Mouse (Mus musculus): ENCODE data around the gene Surf4. TPM values are rescaled to one million over a fixed set of nuclear protein-coding genes. Genes with fewer than 3 reads are reported as not detected.
"Not testable (repeated sequence)": the region's sequence is repeated elsewhere in the genome, so short reads cannot be mapped to it uniquely, and the experiment has no call there.

Surf4 gene
- polyA plus RNA-seq, 2 experiments from 2014 or later = 75.1 to 87.6 TPM

DNA sequence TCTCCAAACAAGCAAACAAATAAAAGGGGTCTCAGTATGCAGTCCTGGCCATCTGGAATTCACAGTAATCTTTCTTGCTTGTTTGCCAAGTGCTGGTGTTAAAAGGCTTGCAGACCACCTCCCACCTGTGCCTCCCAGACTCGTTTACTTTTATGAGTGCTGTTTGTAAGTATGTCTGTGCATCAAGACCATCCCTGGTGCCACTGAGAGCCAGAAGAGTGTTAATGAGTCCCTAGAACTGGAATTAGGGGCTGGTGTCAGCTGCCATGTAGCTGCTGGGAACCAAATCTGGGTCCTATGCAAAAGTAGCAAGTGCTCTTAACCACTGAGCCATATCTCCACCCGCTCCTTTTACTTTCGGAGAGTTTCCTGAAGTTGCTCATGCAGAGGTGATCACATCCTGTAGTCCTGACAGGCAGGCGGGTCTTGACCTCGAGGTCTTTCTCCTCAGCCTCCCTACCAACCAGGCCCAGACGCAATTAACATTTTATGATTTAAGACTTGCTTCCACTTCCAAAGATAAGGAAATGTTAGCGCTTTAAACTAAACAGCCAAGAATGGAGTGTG is 31.8 kb downstream of the Surf4 start:
- no peak for ATAC-seq

DNA sequence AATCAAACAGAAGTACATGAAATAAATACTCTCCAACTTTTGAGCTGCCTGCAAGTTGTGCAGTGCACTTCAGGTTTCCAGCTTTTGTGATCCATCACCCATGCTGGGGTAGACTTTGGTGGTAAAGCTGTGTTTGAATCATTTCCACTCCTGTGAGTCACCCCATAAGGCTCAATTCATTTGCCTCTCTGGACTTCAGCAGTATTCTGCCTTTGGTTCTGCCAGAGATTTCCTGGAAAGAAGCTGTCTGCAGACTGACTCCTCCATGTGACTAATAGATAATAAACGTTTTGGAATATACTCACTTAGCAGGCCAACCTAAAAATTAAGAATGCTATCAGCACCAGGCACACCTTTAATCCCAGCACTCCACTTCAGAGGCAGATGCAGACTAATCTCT is 33.0 kb downstream of the Surf4 start:
- ATAC-seq = no peak

DNA sequence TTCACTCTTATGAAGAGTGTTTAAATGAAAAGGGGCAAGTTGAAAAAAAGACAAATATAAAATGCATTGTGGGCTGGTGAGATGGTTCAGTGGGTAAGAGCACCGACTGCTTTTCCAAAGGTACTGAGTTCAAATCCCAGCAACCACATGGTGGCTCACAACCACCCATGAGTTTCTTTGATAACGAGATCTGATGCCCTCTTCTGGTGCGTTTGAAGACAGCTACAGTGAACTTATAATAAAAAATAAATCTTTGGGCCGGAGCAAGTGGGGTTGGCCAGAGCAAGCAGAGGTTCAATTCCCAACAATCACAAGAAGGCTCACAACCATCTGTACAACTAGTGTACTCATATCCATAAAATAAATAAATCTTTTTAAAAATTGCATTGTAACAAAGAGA is 37.8 kb downstream of the Surf4 start:
- no peak for ATAC-seq

DNA sequence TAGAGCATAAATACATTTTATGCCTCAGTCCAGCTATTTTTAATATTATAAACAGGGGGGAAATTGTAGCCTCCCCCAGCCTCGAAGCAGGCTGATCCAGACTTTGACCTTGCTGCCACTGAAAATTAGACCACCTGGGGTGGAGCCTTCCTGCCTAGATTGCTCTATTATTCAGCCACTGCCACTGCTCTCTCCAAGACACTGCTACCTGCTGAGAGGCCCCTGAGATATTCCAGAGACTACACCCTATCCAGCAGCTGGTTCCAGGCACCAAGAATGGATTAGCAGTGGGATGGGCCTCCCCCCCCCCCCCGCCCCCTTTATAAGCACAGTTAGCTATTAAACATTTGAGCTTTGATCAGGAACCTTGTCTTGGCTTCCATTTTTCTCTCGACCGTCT is 47.6 kb downstream of the Surf4 start:
- ATAC-seq = not testable (repeated sequence)

DNA sequence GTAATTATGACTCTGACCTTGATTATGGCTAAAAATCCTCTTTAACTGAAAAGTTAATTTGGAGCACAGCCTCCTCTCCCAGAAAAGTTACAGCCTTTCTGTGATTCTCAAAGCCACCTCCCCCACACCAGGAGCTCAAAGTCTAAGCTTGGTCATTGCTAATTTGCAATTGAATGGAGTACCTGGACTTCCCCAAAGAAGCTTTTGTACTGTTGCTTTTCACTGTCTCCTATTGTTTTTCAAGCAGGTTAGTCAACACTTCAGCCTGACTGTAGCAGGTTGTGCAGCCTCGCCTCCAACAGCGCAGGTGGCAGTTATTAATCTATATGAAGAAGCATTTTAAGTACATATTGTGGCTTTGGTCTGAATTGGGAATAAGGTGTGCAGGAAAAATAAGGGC is 48.2 kb downstream of the Surf4 start:
- ATAC-seq = not testable (repeated sequence)

DNA sequence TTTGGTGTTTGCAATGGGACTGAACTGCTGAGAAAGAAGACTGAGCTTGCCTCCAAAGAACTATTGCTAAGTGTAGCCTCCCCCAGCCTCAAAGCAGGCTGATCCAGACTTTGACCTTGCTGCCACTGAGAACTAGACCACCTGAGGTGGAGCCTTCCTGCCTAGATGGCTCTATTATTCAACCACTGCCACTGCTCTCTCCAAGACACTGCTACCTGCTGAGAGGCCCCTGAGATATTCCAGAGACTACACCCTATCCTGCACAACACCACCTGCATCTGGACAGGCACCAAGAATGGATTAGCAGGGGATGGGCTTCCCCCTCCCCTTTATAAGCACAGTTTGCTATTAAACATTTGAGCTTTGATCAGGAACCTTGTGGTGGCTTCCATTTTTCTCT is 55.2 kb downstream of the Surf4 start:
- no peak for ATAC-seq

DNA sequence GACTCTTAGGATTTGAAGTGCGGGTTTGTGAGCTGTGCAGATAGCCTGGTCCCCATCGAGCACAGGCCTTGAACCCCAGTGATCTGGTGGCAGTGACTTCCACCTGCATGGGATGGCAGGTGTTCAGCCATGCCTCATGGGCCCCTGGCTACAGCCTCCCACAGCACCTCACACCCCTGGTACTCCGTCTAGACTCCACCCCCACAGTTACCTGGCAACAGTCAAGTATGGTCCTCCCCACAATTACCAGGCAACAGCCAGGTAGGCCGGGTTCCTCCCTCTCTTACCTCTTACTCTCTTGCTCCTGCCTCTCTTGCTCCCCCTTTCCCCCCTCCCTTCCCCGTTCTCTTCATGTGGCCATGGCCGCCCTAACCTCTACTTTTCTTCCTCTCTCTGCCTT is 63.1 kb downstream of the Surf4 start:
- no peak for ATAC-seq

Other genes starting within 250 kb of the Surf4 start
- gene Abo, start 68.9 kb downstream of the Surf4 start, polyA plus RNA-seq (2017; shearing (Covaris generic)) = not detected
- gene Surf6, start 31.0 kb downstream of the Surf4 start, polyA plus RNA-seq (2017; shearing (Covaris generic)) = 10 to 100 TPM; 17.5 to 25.5 TPM
- 10 to 100 TPM; 10.3 to 11.3 TPM for gene Med22, start 23.3 kb downstream of the Surf4 start, polyA plus RNA-seq (2017; shearing (Covaris generic))
- 1,000 to 10,000 TPM in 1 of 2 experiments, 100 to 1,000 TPM in 1; 720 to 1,212 TPM for gene Rpl7a, start 23.2 kb downstream of the Surf4 start, polyA plus RNA-seq (2017; shearing (Covaris generic))
- 10 to 100 TPM; 41.8 to 46.6 TPM for gene Surf2, start 17.6 kb downstream of the Surf4 start, polyA plus RNA-seq (2017; shearing (Covaris generic))
- gene Surf1, start 17.4 kb downstream of the Surf4 start, polyA plus RNA-seq (2017; shearing (Covaris generic)) = 100 to 1,000 TPM; 115 to 121 TPM
- under 1 TPM; 0.28 to 0.50 TPM for gene Stkld1, start 119 bp upstream of the Surf4 start, polyA plus RNA-seq (2017; shearing (Covaris generic))
- 10 to 100 TPM; 45.0 to 50.3 TPM for gene Rexo4, start 30.5 kb upstream of the Surf4 start, polyA plus RNA-seq (2017; shearing (Covaris generic))
- gene Adamts13, start 39.5 kb upstream of the Surf4 start, polyA plus RNA-seq (2017; shearing (Covaris generic)) = not detected
- gene Cacfd1, start 76.0 kb upstream of the Surf4 start, polyA plus RNA-seq (2017; shearing (Covaris generic)) = 10 to 100 TPM; 16.9 to 19.1 TPM
- 1 to 10 TPM; 2.1 to 3.2 TPM for gene Slc2a6, start 94.1 kb upstream of the Surf4 start, polyA plus RNA-seq (2017; shearing (Covaris generic))
- gene Mymk, start 138.3 kb upstream of the Surf4 start, polyA plus RNA-seq (2017; shearing (Covaris generic)) = not detected
- gene Adamtsl2, start 145.5 kb upstream of the Surf4 start, polyA plus RNA-seq (2017; shearing (Covaris generic)) = not detected
- gene Fam163b, start 208.6 kb upstream of the Surf4 start, polyA plus RNA-seq (2017; shearing (Covaris generic)) = not detected
- not detected for gene Dbh, start 231.3 kb upstream of the Surf4 start, polyA plus RNA-seq (2017; shearing (Covaris generic))

All from activated CD4-positive, CD25-positive, alpha-beta regulatory T cell, adult 4 months (primary cell).